Mouse (Mus musculus): ENCODE measurements around the gene Ntrk3. TPM values are rescaled to one million over a fixed set of nuclear protein-coding genes. Genes with fewer than 3 reads are reported as not detected.
A peak's percentile ranks its signal among the peaks of the same experiment; 100 is the strongest.

Gene Ntrk3
- polyA plus RNA-seq, 1 experiment = 9.7 TPM

- H3K27ac ChIP-seq (ENCODE audit: insufficient read depth, low read depth, low read length) = no peak overlapping the region
- TF ChIP-seq POLR2A (IDR thresholded peaks at IDR 0.05; ENCODE audit: low read depth, low read length) = no peak
- TF ChIP-seq CTCF (conservative IDR thresholded peaks at IDR 0.05; ENCODE audit: insufficient read depth, insufficient read length, low read depth, low read length) = no peak
- H3K36me3 ChIP-seq (ENCODE audit: control insufficient read depth, insufficient read depth, low read length) = no peaks in the 10 kb centered on the region
- 54% methylated on average over 4 of the region's 4 CpGs for WGBS
- H3K4me3 ChIP-seq (ENCODE audit: insufficient read depth, low read depth, low read length) = no peak overlapping the region
- DNase-seq = no peak
- H3K4me1 ChIP-seq (ENCODE audit: control insufficient read depth, insufficient read depth, low read length) = no peaks in the 10 kb centered on the region
- H3K27me3 ChIP-seq (replicated peaks; ENCODE audit: control insufficient read depth, insufficient read depth, low read length) = no peaks in the 10 kb centered on the region
Measured at GRCm38 (mm10) chr7:78376875-78377274, 360.9 kb downstream of the Ntrk3 start.

- Histone ChIP-seq H3K27me3 (replicated peaks; ENCODE audit: control insufficient read depth, insufficient read depth, low read length) (no peaks in the 10 kb centered on the region), H3K4me1 (ENCODE audit: control insufficient read depth, insufficient read depth, low read length) (no peaks in the 10 kb centered on the region), H3K4me3 (ENCODE audit: insufficient read depth, low read depth, low read length) (no peak overlapping the region), H3K36me3 (ENCODE audit: control insufficient read depth, insufficient read depth, low read length) (no peaks in the 10 kb centered on the region), H3K27ac (ENCODE audit: insufficient read depth, low read depth, low read length) (no peak overlapping the region)
- TF ChIP-seq CTCF (conservative IDR thresholded peaks at IDR 0.05; ENCODE audit: insufficient read depth, insufficient read length, low read depth, low read length) = no peak
- no peak for TF ChIP-seq POLR2A (IDR thresholded peaks at IDR 0.05; ENCODE audit: low read depth, low read length)
- peak; percentile 5 for DNase-seq
- 41% methylated on average over 8 of the region's 8 CpGs for WGBS
Measured at GRCm38 (mm10) chr7:78361341-78362309, 376.2 kb downstream of the Ntrk3 start.

GRCm38 (mm10) chr7:78347464-78347863 is 390.3 kb downstream of the Ntrk3 start:
- H3K27me3 ChIP-seq (replicated peaks; ENCODE audit: control insufficient read depth, insufficient read depth, low read length) = no peaks in the 10 kb centered on the region
- no peaks in the 10 kb centered on the region for H3K36me3 ChIP-seq (ENCODE audit: control insufficient read depth, insufficient read depth, low read length)
- no peak overlapping the region for H3K27ac ChIP-seq (ENCODE audit: insufficient read depth, low read depth, low read length)
- no peak for DNase-seq
- no peaks in the 10 kb centered on the region for H3K4me1 ChIP-seq (ENCODE audit: control insufficient read depth, insufficient read depth, low read length)
- WGBS = 70% methylated on average over 5 of the region's 5 CpGs
- no peak overlapping the region for H3K4me3 ChIP-seq (ENCODE audit: insufficient read depth, low read depth, low read length)
- no peak for TF ChIP-seq POLR2A (IDR thresholded peaks at IDR 0.05; ENCODE audit: low read depth, low read length)
- TF ChIP-seq CTCF (conservative IDR thresholded peaks at IDR 0.05; ENCODE audit: insufficient read depth, insufficient read length, low read depth, low read length) = no peak

GRCm38 (mm10) chr7:78333422-78333821 is 404.4 kb downstream of the Ntrk3 start:
- Histone ChIP-seq H3K4me1 (ENCODE audit: control insufficient read depth, insufficient read depth, low read length) (no peaks in the 10 kb centered on the region), H3K27ac (ENCODE audit: insufficient read depth, low read depth, low read length) (no peak overlapping the region), H3K4me3 (ENCODE audit: insufficient read depth, low read depth, low read length) (no peak overlapping the region), H3K27me3 (replicated peaks; ENCODE audit: control insufficient read depth, insufficient read depth, low read length) (no peaks in the 10 kb centered on the region; the same call in 1 of the 2 replicates), H3K36me3 (ENCODE audit: control insufficient read depth, insufficient read depth, low read length) (no peaks in the 10 kb centered on the region)
- DNase-seq = no peak
- TF ChIP-seq POLR2A (IDR thresholded peaks at IDR 0.05; ENCODE audit: low read depth, low read length) (no peak), CTCF (conservative IDR thresholded peaks at IDR 0.05; ENCODE audit: insufficient read depth, insufficient read length, low read depth, low read length) (no peak)

- 82% methylated on average over 2 of the region's 2 CpGs for WGBS
- DNase-seq = no peak
- Histone ChIP-seq H3K4me3 (ENCODE audit: insufficient read depth, low read depth, low read length) (no peak overlapping the region), H3K4me1 (ENCODE audit: control insufficient read depth, insufficient read depth, low read length) (no peaks in the 10 kb centered on the region), H3K27me3 (replicated peaks; ENCODE audit: control insufficient read depth, insufficient read depth, low read length) (no peaks in the 10 kb centered on the region), H3K27ac (ENCODE audit: insufficient read depth, low read depth, low read length) (no peak overlapping the region), H3K36me3 (ENCODE audit: control insufficient read depth, insufficient read depth, low read length) (no peaks in the 10 kb centered on the region)
- TF ChIP-seq POLR2A (IDR thresholded peaks at IDR 0.05; ENCODE audit: low read depth, low read length) = no peak
- TF ChIP-seq CTCF (conservative IDR thresholded peaks at IDR 0.05; ENCODE audit: insufficient read depth, insufficient read length, low read depth, low read length) = no peak
Measured at GRCm38 (mm10) chr7:78328301-78328700, 409.5 kb downstream of the Ntrk3 start.

GRCm38 (mm10) chr7:78326185-78326584 is 411.6 kb downstream of the Ntrk3 start:
- Histone ChIP-seq H3K27ac (ENCODE audit: insufficient read depth, low read depth, low read length) (no peak overlapping the region), H3K27me3 (replicated peaks; ENCODE audit: control insufficient read depth, insufficient read depth, low read length) (no peaks in the 10 kb centered on the region), H3K4me1 (ENCODE audit: control insufficient read depth, insufficient read depth, low read length) (no peaks in the 10 kb centered on the region), H3K4me3 (ENCODE audit: insufficient read depth, low read depth, low read length) (no peak overlapping the region), H3K36me3 (ENCODE audit: control insufficient read depth, insufficient read depth, low read length) (no peaks in the 10 kb centered on the region)
- 80% methylated on average over 3 of the region's 3 CpGs for WGBS
- TF ChIP-seq CTCF (conservative IDR thresholded peaks at IDR 0.05; ENCODE audit: insufficient read depth, insufficient read length, low read depth, low read length) (no peak), POLR2A (IDR thresholded peaks at IDR 0.05; ENCODE audit: low read depth, low read length) (no peak)
- DNase-seq = no peak

- no peak for DNase-seq
- Histone ChIP-seq H3K27me3 (replicated peaks; ENCODE audit: control insufficient read depth, insufficient read depth, low read length) (no peaks in the 10 kb centered on the region), H3K4me1 (ENCODE audit: control insufficient read depth, insufficient read depth, low read length) (no peaks in the 10 kb centered on the region), H3K27ac (ENCODE audit: insufficient read depth, low read depth, low read length) (no peak overlapping the region), H3K36me3 (ENCODE audit: control insufficient read depth, insufficient read depth, low read length) (no peaks in the 10 kb centered on the region), H3K4me3 (ENCODE audit: insufficient read depth, low read depth, low read length) (no peak overlapping the region)
- TF ChIP-seq CTCF (conservative IDR thresholded peaks at IDR 0.05; ENCODE audit: insufficient read depth, insufficient read length, low read depth, low read length) (no peak), POLR2A (IDR thresholded peaks at IDR 0.05; ENCODE audit: low read depth, low read length) (no peak)
- 81% methylated on average over 4 of the region's 4 CpGs for WGBS
Measured at GRCm38 (mm10) chr7:78318640-78319039, 419.2 kb downstream of the Ntrk3 start.
